8 mouse cellular contexts compared by ENCODE assay signal in genomic region chr2:140065676-140066075, GRCm38 (mm10). TPM values are rescaled to one million over a fixed set of nuclear protein-coding genes. Genes with fewer than 3 reads are reported as not detected.
DNase-seq lines count a peak whose midpoint lies in the region; ATAC-seq and TF ChIP-seq lines count a peak whose summit lies in the region.

No protein-coding gene starts in this region.

- peak overlapping the region; percentile 77 for H3K4me3 ChIP-seq in lung, postnatal 0 days (ENCODE audit: low read depth, low read length)
- H3K4me3 ChIP-seq in brown adipose tissue, adult 24 weeks (ENCODE audit: insufficient read depth, low read depth, low read length), result peak overlapping the region; percentile 84; the same call in 1 of the 2 replicates
- peak overlapping the region; percentile 69 for H3K4me3 ChIP-seq in hindbrain, embryonic 12.5 days
- H3K4me3 ChIP-seq in midbrain, embryonic 13.5 days (replicated peaks), result peak overlapping the region; percentile 89

- ATAC-seq in lung, postnatal 0 days, result no peak
- no peak for ATAC-seq in hindbrain, embryonic 12.5 days (ENCODE audit: low FRiP score)
- ATAC-seq in midbrain, embryonic 13.5 days, result no peak

- H3K27me3 ChIP-seq in lung, postnatal 0 days (replicated peaks; ENCODE audit: insufficient read depth, low read length), result no peaks in the 10 kb centered on the region
- no peaks in the 10 kb centered on the region for H3K27me3 ChIP-seq in hindbrain, embryonic 12.5 days
- no peaks in the 10 kb centered on the region for H3K27me3 ChIP-seq in midbrain, embryonic 13.5 days

- H3K36me3 ChIP-seq in lung, postnatal 0 days (ENCODE audit: insufficient read depth, low read length), result no peaks in the 10 kb centered on the region
- H3K36me3 ChIP-seq in hindbrain, embryonic 12.5 days, result no peaks in the 10 kb centered on the region
- H3K36me3 ChIP-seq in midbrain, embryonic 13.5 days, result no peaks in the 10 kb centered on the region

- H3K4me1 ChIP-seq in lung, postnatal 0 days (ENCODE audit: insufficient read depth, low read depth, low read length), result peaks cover 7% of the 10 kb centered on the region; the same call in 1 of the 2 replicates
- no peaks in the 10 kb centered on the region for H3K4me1 ChIP-seq in brown adipose tissue, adult 24 weeks (ENCODE audit: control insufficient read depth, insufficient read depth, insufficient read length, low read length)
- peaks cover 5% of the 10 kb centered on the region; the same call in 1 of the 2 replicates for H3K4me1 ChIP-seq in hindbrain, embryonic 12.5 days
- H3K4me1 ChIP-seq in midbrain, embryonic 13.5 days (replicated peaks), result peaks cover 12% of the 10 kb centered on the region

- H3K9ac ChIP-seq in lung, postnatal 0 days (replicated peaks; ENCODE audit: low read depth), result peak overlapping the region; percentile 80; the same call in 1 of the 2 replicates
- peak overlapping the region; percentile 80; the same call in 1 of the 2 replicates for H3K9ac ChIP-seq in hindbrain, embryonic 12.5 days
- H3K9ac ChIP-seq in midbrain, embryonic 13.5 days (replicated peaks), result peak overlapping the region; percentile 88

- TF ChIP-seq CTCF in lung, postnatal 0 days (IDR thresholded peaks at IDR 0.05), result peak; percentile 44

- DNase-seq in lung, postnatal 0 days (ENCODE audit: low spot score), result peak; percentile 21
- no peak for DNase-seq in lung, postnatal 36 days
- no peak for DNase-seq in layer of hippocampus, adult 8-10 months (ENCODE audit: low spot score in 2 of 2)
- no peak for DNase-seq in adrenal gland, postnatal 10 days
- DNase-seq in right cerebral cortex, postnatal 36 days (ENCODE audit: low spot score in 2 of 2), result no peak

- peak overlapping the region; percentile 93; the same call in 1 of the 2 replicates for H3K27ac ChIP-seq in lung, postnatal 0 days (ENCODE audit: low read length)
- H3K27ac ChIP-seq in brown adipose tissue, adult 24 weeks (replicated peaks; ENCODE audit: low read depth, low read length), result no peak overlapping the region
- H3K27ac ChIP-seq in hindbrain, embryonic 12.5 days, result no peak overlapping the region; the same call in 1 of the 2 replicates
- H3K27ac ChIP-seq in midbrain, embryonic 13.5 days, result 0 out of 2 replicates have a peak overlapping the region, but pooled peaks have one; percentile 89

- 84% methylated on average over 8 of the region's 8 CpGs for WGBS in lung, postnatal 0 days
- WGBS in hindbrain, embryonic 12.5 days, result 83% methylated on average over 8 of the region's 8 CpGs
- 81% methylated on average over 8 of the region's 8 CpGs for WGBS in midbrain, embryonic 13.5 days

- peak overlapping the region; percentile 88 for H3K4me2 ChIP-seq in lung, postnatal 0 days (replicated peaks; ENCODE audit: low read depth, low read length)
- H3K4me2 ChIP-seq in hindbrain, embryonic 12.5 days (replicated peaks), result peak overlapping the region; percentile 66
- H3K4me2 ChIP-seq in midbrain, embryonic 13.5 days (replicated peaks), result peak overlapping the region; percentile 83

- H3K9me3 ChIP-seq in lung, postnatal 0 days (ENCODE audit: low read length), result no peaks in the 10 kb centered on the region
- no peaks in the 10 kb centered on the region for H3K9me3 ChIP-seq in hindbrain, embryonic 12.5 days (replicated peaks)
- no peaks in the 10 kb centered on the region for H3K9me3 ChIP-seq in midbrain, embryonic 13.5 days

- TF ChIP-seq EP300 in lung, postnatal 0 days (IDR thresholded peaks at IDR 0.05), result no peak

RNA-seq across cellular contexts. Expression of gene Tasp1, which starts 0.9 kb away (rescaled TPM):
- 13.1 and 13.3 TPM in 2 replicates for polyA plus RNA-seq in lung, postnatal 0 days (2015; fragmentation: Nextera tagmentation; extraction: Ambion mirVana)
- polyA plus RNA-seq in brown adipose tissue, adult 24 weeks (2012; ENCODE audit: insufficient read depth, insufficient read length, missing spikeins), result 4.8 and 6.1 TPM in 2 replicates
- 17.7 and 17.8 TPM in 2 replicates for polyA plus RNA-seq in hindbrain, embryonic 12.5 days (2016; fragmentation: Nextera tagmentation; extraction: Ambion mirVana)
- polyA plus RNA-seq in midbrain, embryonic 13.5 days (2015; fragmentation: Nextera tagmentation; extraction: Ambion mirVana), result 16.0 and 17.7 TPM in 2 replicates
- 10 to 100 TPM; 26.4 to 32.8 (median 31.3) TPM for total RNA-seq in layer of hippocampus, adult 8-10 months (2022)
- total RNA-seq in adrenal gland, postnatal 10 days (2021), result 10 to 100 TPM in 1 of 2 experiments, 1 to 10 TPM in 1; 9.5 to 11.1 TPM

Comparison
In these comparisons a context has a peak if more than half of its experiments do, and no peak if none do; other contexts are left out.
1. H3K27ac ChIP-seq: peak in lung, postnatal 0 days (single experiment) and midbrain, embryonic 13.5 days (single experiment); none in brown adipose tissue, adult 24 weeks (single experiment) and hindbrain, embryonic 12.5 days (single experiment).
2. Peak in every context shown above with its lines, with median percentiles within 50 percentile points of each other: H3K4me2 ChIP-seq, H3K4me3 ChIP-seq and H3K9ac ChIP-seq.